Mouse (Mus musculus) A20 (cell line): ENCODE data around the gene Vat1l.

Experiments
- DNase-seq: peaks from one replicate; pipeline ENCODE4 v3.0.0-alpha.2; 2011; ENCODE audit warnings: low read depth, low spot score

The Vat1l gene

DNA sequence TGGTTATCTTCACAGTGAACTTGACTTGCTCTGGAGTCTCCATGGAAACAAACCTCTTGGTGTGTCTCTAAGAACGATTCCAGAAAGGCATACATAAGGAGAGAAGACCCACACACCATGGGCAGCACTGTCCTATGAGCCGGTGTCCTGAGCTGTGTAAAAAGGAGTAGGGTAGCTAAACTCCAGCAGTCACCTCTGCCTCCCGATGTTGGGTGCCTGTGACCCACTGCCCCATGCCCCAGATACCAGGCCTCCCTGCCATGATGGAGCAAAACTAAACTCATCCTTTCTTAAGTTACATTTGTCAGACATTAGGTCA is 90.3 kb downstream of the Vat1l start:
- DNase-seq = no peak

DNA sequence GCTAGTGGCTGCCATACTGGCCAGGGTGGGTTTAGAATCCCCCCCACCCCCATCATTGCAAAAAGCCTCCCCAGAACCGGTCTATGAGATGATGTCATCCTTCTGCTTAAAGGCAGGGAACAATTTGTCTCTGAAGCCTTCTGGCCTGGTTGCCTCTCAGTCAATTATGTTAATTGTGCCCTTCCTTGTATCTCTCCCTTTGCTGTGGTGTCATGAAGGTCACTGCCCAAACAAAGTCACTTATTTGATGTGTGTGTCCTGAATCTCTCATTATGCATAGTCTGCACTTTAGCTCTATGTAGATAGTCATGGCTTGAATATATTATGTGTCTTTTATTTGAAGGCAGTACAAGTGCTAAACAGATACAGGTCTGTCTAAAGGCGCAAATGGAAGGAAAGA is 92.8 kb downstream of the Vat1l start:
- DNase-seq = no peak

DNA sequence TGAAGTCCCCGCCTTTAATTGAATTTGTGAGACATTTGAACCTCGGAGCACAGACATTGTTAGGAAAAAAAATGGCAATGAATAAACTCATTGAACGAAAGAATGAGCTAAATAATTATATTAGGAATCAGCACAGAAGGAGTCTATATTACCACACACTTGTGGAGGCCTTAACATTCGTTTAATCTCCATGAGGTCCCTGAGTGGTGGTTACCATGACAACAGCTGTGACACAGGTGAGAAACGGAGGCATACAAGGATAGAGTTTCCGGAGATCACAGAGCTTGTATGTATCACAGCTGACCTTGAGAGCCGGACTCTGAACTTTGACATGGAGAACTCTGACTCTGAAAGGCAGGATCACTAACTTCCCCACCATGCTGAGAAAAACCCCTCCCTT is 94.7 kb downstream of the Vat1l start:
- no peak for DNase-seq

DNA sequence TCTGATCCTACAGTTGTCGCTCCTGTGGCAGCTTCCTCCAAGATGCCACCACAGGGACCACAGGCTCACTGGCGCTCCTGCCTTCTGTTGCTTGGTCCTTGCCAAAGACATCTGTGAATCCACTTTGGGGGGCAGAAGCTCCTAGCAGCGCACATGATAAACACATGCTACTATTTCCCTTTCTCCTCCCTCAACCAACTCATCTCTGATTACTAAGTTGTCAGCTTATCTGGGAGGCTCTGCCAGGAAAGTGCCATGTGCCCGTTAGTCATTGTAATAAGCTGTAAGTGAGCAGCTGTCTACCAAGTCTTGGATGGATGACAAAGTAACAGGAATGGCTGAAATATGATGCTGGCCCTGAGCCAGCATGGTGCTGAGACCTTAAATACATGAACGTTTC is 100.9 kb downstream of the Vat1l start:
- no peak for DNase-seq

DNA sequence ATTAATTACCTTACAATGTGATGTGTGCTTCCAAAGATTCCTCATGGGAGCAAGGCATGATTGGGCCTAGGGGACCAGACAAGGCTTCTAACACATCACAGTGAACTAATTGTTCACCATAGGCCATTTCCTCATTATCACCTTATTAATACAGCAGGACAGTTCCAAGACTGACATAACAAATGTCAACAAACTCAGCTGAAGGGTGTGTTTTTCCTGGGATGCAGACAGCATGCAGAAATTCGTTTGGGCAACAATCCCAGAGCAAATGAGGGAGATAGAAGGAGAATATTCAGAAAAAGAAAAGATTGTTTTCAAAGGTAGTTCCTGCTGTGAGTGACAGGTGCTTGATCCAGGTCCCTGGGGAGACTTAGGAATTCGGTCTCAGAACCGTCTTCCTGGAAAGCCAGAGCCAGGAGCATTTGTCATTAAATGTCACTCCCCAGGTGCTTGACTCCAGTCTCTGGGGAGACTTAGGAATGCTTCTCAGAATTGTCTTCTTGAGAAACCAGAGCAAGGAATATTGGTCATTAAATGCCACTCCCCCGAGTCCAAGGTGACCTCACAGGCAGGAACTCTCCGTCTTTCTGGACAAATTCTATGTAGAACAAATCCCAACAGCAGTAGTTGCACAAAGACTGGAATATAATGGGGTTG is 109.4 kb downstream of the Vat1l start:
- DNase-seq = no peak

DNA sequence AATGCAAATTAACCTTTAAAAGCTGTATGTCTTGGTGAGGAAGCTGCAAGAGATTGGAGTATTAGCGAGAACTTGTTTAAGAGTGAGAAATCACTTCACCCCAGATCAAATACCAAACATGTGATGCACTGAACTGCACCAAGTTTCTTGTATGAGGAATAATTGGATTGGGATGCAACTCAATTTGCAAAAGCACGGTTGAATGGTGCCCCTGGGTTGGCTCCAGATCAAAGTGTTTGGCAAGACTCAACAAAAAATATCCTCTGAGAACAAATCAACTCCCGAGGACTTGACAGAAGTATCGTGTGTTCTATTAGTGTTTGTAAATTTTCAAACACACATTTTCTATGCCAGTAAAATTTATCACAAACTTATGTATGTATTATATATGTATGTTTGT is 112.7 kb downstream of the Vat1l start:
- no peak for DNase-seq

DNA sequence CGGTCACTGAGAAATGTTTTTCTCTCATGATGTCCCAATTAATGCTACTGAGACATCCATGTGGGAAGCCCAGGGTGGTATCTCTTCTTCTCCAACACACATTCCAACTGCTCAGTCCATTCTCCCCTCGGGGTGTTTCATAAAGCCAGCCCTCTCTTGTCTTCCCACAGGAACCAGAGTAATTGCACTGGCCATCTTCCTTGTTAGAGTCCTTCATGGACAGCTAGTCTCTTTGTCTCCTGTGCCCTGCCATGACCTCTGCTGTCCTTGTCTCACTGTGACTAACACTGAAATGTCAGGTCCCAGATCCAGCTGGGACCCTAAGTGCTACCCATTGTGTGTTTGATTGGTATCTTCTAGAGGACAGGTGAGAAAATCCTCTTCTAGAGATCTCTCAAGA is 116.7 kb downstream of the Vat1l start:
- no peak for DNase-seq

DNA sequence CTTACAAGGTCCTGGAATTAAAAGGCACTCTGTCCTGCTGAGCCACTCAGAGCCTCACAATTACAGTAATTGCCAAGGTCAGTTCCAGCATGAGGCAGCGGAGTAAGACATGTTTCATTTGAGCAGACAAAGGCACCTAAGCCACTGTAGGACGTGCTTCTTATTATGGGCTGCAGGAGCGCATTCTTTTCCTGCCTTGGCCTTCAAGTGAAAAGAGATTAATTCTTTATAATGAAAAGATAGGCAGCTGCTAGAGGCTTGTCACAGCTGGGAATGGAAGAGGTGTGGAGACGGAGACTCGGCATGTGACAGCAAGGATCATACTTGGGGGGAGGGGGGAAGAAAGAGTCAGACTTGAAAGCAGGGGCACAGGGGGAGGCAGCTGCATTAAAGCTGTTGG is 126.5 kb downstream of the Vat1l start:
- no peak for DNase-seq

DNA sequence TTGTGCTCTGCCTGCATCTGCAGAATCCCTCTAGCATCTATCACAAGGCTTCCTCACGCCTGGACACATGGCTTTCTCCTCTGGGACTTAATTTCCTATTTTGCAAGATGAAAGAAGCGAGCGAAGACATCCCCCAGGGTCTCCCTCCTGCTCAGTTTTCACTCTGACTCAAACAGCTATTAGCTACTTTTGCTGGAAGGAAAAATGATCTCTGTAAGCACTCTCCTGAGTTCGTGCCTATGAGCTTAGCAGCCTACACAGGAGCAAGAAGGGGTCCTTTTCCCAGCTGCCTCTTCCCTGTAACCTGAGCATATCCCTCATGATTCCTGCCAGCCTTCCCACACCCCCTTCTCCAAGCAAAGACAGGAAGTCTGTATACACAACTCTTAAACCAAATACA is 127.5 kb downstream of the Vat1l start:
- no peak for DNase-seq

DNA sequence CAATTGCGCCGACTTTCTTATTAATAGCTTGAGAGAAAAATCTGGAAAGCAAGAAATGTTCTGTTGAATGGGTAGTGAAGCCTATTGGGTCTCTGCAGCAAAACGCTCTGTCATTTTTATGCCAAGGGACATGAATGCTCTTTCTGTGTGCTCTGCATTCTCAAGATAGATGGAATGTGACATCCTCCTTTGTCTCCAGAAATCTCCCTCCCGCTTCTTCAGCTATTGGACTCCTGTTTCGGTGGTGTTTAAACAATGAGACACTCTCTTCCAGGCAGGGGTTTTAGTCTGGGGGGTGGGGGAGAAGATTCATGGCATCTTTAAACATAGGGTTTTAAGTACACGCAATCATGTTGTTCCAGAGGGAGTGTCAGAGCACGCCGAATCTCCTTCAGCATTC is 130.3 kb downstream of the Vat1l start:
- DNase-seq = no peak

DNA sequence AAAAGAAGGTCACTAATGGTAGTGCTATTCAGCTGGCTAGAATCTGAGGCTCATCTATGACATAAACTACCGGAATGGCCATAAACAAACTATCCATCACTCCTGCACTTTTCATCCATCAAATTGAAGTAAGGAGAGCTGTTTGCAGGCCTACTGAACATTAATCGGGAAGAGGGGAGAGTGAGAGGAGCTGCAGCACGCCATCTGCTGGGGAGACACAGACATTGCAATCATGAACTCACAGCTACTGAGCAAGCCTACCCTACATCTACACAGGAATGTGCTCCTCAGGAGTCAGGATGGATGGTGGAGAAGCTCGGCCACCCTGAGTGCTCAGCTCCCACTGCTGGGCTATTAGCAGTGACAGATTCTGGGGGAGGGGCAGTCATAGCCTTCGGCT is 136.9 kb downstream of the Vat1l start:
- no peak for DNase-seq

DNA sequence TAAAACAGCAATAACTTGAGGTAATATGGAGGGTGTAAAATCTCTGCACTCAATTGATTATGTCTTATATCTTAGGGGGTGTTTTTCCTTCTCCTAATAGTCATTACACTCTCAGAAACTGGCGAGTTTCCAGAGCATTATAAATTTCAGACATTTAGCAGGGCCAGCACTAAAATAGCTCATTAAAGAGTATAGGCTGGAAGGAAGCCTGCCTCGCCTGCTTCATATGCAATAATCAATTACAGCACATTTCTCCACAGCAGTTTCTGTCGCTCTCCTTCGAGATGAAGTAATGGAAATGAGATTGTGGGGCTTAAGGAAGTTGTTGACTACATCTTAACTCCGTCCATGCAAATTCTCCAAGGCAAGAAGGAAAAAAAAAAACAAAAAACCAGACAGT is 139.4 kb downstream of the Vat1l start:
- DNase-seq = no peak

DNA sequence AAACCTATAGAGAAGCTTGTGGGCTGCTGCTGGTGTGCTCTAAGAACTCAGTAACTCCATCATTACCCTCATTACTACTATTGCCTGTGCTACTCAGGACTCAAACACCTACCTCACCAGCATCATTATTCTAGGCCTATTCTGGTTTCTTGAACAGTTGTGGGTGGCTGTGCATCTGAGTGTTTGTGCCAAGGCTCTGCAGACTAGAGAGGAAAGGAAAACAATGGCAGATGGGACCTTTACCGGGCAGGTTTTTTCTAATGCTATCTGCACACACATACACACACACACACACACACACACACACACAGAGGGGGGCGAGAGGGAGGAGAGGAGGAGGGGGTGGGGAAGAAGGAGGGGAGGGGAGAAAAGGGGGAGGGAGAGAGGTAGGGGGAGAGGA is 140.6 kb downstream of the Vat1l start:
- no peak for DNase-seq

DNA sequence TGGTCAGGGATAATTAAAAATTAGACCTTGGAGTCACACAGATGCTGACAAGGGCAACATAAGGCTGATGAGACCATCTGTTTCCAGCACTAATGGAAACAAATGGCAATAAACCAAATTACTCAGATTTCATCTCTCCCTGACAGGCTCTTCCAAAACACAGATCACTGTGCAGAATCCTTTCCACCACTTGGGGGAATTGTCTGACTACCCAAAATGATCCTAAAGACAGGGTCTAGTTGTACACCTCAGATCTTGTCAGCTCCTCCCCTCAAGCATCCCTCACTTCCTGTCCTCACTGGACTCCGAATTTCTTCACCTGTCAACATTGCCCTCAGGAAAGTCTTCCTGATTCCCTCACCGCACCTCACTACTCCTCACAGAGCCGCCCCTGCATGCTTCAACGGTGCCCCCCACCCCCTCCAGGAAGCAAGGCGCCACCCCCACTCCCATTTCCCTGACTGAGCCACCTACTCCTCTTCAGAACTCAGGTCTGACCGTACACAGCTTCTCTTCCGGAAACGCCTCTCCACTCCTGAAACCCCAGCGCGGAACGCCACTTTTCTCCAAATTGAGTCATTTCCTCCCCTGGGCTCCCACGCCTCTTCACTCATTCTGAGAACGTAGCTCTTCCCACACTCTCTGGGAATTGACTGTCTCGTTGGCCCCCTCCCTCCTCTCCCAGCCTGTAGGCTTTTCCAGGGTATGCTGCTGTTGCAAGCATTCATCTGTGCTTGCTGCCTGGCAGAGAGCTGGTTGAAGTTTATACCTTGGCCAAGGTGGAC is 146.4 kb downstream of the Vat1l start:
- no peak for DNase-seq

DNA sequence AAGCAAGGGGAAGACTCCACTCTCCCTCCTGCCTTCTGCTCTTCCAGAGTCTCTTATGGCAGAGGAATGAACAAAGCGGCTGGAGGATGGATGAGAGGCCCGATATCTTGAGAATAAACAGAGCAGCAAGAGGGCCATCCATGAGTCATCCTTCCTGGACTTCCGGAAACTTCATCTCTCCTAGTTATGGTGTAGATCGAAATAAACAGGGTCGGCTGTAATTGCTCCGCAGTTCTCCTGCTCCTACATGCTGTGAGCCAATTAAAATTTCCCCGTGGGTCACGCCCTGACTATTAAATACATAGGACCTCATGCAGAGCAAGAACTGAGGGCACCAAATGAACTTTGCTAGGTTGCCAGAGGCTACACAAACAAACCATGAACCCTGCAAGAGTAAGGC is 155.1 kb downstream of the Vat1l start:
- no peak for DNase-seq

DNA sequence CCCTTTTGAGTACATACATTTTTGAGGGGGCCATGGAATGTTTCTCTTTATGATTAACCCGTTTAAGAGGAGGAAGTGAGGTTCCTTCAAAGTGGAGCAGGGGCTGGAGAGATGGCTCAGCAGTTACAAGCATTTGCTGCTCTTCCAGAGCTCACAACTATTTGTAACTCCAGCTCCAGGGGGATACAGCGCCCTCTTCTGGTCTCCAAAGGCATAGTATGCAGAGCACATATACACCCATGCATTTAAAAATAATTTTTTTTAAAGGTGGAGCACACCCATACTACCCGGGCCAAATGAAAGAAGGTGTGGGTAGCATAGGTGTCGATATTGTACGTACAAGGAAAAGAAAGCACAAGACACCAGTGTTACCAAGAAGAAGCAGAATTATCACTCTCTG is 157.8 kb downstream of the Vat1l start:
- no peak for DNase-seq

DNA sequence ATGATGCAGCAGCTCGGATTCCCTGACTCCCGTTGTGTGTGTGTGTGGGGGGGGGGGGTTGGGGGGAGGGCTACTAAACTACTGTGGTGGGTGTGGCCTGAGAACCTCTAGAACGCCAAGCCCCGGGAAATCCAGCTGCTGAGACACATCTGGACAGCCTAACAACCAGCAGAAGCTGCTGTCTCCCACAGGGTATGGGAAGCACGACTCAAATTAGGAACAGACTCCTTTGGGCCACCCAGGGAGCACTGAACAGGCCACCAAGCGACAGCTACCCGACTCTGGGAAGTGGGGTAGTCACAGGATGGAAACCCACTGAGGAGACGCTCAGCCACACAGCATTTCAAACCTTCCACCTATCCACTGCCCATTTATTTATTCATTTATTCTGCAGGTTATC is 158.2 kb downstream of the Vat1l start:
- DNase-seq = no peak

DNA sequence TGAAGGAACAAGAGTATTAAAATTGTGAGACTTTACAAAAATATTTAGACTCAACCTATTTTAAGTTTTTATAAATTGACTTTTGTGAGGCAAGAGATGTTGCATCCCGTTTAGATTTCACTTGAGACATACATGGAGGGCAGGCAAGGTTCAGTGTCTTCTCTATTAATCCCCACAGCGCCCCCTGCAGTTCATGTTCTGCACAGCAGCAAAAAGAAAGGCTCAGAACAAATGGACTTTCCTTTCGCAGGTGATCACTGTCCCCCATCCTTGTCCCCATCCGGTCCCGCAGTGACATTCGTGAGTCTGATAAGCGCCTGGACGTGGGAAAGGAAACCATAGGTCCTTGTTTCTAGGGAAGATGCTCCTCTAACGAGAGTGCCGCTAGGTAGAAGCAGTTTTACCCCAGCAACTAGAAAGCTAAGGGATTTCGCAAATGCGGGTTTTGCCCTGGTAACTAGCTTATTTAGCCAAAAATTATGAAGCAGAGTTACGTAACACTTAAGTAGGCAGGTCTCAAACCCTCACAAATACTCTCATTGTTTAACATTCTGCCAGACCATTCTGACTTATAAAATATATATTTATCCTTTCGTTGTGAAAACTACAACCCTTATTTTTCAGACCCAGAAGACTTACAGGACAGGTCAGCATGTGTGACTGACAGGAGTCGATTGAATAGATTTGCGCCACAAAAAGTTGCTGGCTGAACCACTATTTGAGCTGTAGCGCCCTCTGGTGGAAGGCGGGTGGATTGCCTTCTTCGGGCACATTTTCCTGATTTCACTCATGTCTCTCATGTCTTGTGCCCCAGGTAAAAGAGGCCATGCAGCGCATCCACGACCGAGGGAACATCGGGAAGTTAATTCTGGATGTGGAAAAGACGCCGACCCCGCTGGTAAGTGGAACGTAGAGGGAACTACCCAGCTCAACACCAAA is 163.9 kb downstream of the Vat1l start:
- peak; percentile 2 for DNase-seq

DNA sequence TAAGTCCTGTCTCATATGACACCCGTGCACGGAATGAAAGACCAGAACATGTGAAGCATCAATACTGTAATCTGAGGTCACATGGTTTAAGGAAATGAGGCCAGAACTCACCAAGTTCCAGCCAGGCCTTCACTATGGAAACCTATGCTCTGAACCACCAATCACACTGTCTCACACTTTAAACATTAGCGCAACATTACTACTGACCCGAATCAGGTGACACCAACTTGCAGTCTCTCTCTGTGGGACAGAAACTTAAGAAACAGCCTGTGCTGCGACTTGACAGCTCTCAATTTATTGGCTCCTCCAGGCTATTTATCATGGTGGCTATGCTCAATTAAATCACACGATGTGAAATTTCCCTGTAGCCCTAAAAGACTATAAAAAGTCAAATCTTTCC is 169.0 kb downstream of the Vat1l start:
- DNase-seq = no peak

DNA sequence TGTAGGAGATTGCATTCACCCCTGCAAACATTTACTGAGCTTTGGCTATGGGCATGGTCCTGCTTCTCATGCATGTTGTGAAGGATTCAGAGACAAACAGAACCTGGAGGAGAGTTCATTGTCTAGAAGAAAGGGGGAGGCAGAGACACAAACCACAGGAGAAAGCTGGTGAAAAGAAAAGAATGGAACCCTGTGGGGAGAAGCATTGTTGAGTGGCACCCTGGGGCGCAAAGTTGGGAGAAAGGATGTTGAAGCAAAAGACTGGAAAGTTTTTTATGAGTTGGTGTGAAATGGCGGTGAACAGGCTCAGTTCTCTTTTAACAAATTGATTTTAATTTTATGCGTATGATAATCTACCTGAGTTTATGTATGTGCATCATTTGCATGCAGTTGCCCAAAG is 178.8 kb downstream of the Vat1l start:
- no peak for DNase-seq

DNA sequence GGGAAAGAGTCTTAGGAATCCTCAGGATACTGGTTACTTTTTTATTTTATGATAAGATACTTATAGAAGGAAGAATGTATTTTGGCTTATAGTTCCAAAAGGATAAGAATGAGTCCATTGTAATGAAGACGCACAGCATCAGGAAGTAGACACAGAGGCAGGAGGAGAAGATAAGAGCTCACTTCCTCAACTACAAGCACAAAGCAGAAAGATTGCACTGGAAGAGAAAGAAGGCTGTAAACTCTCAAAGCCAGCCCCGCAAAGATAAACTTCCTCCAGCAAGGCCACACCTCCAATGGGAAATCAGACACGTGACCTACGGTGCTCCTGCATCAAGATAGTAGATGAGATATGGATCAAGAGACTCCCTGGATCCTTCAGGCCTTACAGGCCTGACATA is 182.1 kb downstream of the Vat1l start:
- no peak for DNase-seq

DNA sequence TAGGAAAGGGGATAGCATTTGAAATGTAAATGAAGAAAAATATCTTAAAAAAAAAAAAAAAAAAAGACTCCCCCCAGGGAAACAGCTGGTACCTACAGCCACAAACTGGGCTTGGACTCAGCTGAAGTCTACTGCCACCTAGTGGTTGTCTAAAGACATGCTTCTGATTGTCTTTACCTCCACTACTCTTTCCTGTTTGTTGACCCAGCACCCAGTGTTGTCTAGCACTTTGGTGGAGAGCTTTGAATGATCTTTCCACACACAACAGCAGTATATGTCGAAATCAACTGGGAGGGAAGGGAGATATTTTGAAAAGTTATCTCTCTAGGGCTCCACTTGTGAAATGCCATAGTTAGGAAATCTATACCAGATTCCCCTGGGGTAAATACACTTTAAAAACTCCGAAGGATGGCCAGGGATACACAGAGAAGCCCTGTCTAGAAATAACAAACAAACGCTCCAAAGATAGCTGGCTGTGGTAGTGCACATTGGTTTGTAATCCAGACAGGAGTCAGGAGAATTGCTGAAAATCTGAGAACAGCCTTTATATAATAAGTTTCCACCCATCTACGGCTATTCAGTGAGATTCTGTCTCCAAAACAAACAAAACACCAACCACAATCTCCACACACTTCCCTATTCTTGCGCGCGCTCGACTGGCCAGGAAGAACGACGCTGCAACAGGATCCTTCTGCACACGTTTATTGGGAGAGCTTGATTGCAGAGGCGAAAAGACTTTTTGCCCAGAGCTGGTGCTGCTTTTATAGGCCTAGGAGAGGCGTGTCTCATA is 185.2 kb downstream of the Vat1l start:
- DNase-seq = no peak
